Mouse (Mus musculus): ENCODE results near the gene Clp1.

Gene Clp1

GRCm38 (mm10) chr2:84714422-84714810 lies 12.7 kb downstream of the Clp1 start:
- no peak for DNase-seq (ENCODE audit: low read depth)

GRCm38 (mm10) chr2:84711898-84712297 lies 15.3 kb downstream of the Clp1 start:
- no peak for DNase-seq (ENCODE audit: low read depth)

GRCm38 (mm10) chr2:84707523-84707922 lies 19.6 kb downstream of the Clp1 start:
- no peak for DNase-seq (ENCODE audit: low read depth)

- no peak for DNase-seq (ENCODE audit: low read depth)
Measured at GRCm38 (mm10) chr2:84705295-84705694, 21.9 kb downstream of the Clp1 start.

- DNase-seq (ENCODE audit: low read depth): no peak
Measured at GRCm38 (mm10) chr2:84704329-84704728, 22.8 kb downstream of the Clp1 start.

GRCm38 (mm10) chr2:84703497-84703896 lies 23.7 kb downstream of the Clp1 start:
- DNase-seq (ENCODE audit: low read depth): no peak

- DNase-seq (ENCODE audit: low read depth): no peak
Measured at GRCm38 (mm10) chr2:84695007-84695695, 32.0 kb downstream of the Clp1 start.

GRCm38 (mm10) chr2:84690050-84690449 lies 37.1 kb downstream of the Clp1 start:
- DNase-seq (ENCODE audit: low read depth): no peak

- DNase-seq (ENCODE audit: low read depth): no peak
Measured at GRCm38 (mm10) chr2:84688080-84688844, 38.9 kb downstream of the Clp1 start.

GRCm38 (mm10) chr2:84682605-84683183 lies 44.5 kb downstream of the Clp1 start:
- no peak for DNase-seq (ENCODE audit: low read depth)

GRCm38 (mm10) chr2:84679016-84679415 lies 48.1 kb downstream of the Clp1 start, which contains the start of gene Tmx2:
TSS of gene Tmx2 (minus strand) at chr2:84679140.
- DNase-seq (ENCODE audit: low read depth): no peak

- peak; percentile 99 for DNase-seq (ENCODE audit: low read depth)
Measured at GRCm38 (mm10) chr2:84677968-84678880, 48.9 kb downstream of the Clp1 start, which contains the start of the genes Gm28635 and Med19. TSS of gene Gm28635 (minus strand) at chr2:84678041. TSS of gene Med19 (plus strand) at chr2:84678402.

- no peak for DNase-seq (ENCODE audit: low read depth)
Measured at GRCm38 (mm10) chr2:84677270-84677967, 49.7 kb downstream of the Clp1 start.

Data from fibroblast of lung, adult 2 months (primary cell).